Mouse (Mus musculus) heart, postnatal 0 days (tissue): ENCODE measurements around the gene Olig2.

ENCODE experiments used
- CTCF ChIP-seq: IDR thresholded peaks from 2 replicates; pipeline ENCODE4 v1.5.1; 2016; ENCODE audit warnings: antibody characterized with exemption, control low read depth, low read depth
- EP300 ChIP-seq: IDR thresholded peaks from 2 replicates; pipeline ENCODE4 v1.6.1; 2016; ENCODE audit warnings: antibody characterized with exemption, low read depth

DNA sequence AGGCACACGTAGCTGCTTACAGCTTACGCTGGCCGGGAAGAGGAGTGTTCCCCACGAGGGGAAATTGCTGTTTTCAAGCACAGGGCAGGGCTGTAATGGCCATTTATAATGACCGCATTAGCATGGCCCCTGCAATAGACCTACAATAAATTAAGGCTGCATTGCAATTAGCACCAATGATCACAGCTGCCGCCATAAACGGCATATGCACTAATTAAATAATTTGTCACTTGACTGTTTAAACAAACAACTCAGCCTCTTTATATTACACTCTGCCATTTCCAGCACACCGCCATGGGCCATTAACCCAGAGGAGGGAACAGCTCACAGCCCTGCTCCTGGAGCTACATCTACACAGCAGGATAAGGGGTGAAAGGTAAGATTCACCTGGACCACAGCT lies 49.4 kb upstream of the Olig2 start:
- no peak for TF ChIP-seq CTCF
- TF ChIP-seq EP300 = no peak
